Mouse (Mus musculus): ENCODE data around the gene Dctn1. TPM values are rescaled to one million over a fixed set of nuclear protein-coding genes. Genes with fewer than 3 reads are reported as not detected.

Dctn1 gene
- 112 and 116 TPM in 2 replicates for polyA plus RNA-seq (2016; fragmentation: Nextera tagmentation; extraction: Ambion mirVana)

GRCm38 (mm10) chr6:83165607-83166242 is at the start of gene Dctn1:
Gene Dctn1 (plus strand): TSS chr6:83165920.
- WGBS, result under 1% methylated on average over 58 of the region's 58 CpGs
- Histone ChIP-seq H3K4me1 (peaks cover 41% of the 10 kb centered on the region), H3K9me3 (no peaks in the 10 kb centered on the region), H3K36me3 (replicated peaks) (no peaks in the 10 kb centered on the region), H3K4me3 (peak within 1 kb of the TSS; percentile 88), H3K27me3 (replicated peaks; ENCODE audit: low read depth, poor library complexity, severe bottlenecking) (peaks cover 22% of the 10 kb centered on the region), H3K27ac (replicated peaks) (peak within 1 kb of the TSS; percentile 99)
- DNase-seq (ENCODE audit: low spot score), result peak; percentile 95

DNA sequence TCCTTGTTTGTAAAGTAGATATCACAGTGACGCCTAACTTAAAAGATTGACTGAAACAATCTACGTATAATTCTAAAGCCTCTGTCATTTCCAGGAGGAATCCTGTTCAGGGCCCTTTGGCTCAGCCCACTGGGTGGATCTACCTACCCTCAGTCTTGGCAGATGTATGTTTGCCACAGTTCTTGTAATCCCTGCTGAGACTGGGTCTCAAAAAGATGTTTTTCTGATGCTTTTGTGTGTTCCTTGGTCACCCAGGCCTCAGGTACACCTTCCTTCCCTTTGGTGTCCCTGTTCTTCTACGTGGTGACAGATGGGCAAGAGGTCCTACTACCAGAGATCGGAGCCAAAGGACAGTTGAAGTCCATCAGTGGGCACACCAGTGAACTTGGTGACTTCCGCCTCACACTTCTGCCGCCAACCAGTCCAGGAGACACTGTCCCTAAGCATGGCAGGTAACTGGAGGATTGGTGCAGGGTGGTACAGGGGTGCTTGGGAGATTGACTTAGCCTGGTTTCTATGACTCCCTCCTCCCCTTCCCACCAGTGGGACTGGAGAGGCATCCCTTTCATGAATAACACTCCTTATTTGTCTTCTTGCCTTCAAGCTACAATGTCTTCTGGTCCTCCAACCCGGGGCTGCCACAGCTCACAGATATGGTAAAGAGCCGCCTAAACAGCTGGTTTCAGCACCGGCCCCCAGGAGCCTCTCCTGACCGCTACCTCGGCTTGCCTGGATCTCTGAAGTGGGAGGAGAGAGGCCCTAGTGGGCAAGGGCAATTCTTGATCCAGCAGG is 49.2 kb upstream of the Dctn1 start:
- H3K36me3 ChIP-seq (replicated peaks), result peaks cover 38% of the 10 kb centered on the region
- H3K4me3 ChIP-seq, result peak overlapping the region; percentile 92
- peak overlapping the region; percentile 91 for H3K27ac ChIP-seq (replicated peaks)
- DNase-seq (ENCODE audit: low spot score), result no peak
- peaks cover 56% of the 10 kb centered on the region for H3K4me1 ChIP-seq
- H3K27me3 ChIP-seq (replicated peaks; ENCODE audit: low read depth, poor library complexity, severe bottlenecking), result no peaks in the 10 kb centered on the region
- H3K9me3 ChIP-seq, result no peaks in the 10 kb centered on the region
- 84% methylated on average over 11 of the region's 11 CpGs for WGBS

DNA sequence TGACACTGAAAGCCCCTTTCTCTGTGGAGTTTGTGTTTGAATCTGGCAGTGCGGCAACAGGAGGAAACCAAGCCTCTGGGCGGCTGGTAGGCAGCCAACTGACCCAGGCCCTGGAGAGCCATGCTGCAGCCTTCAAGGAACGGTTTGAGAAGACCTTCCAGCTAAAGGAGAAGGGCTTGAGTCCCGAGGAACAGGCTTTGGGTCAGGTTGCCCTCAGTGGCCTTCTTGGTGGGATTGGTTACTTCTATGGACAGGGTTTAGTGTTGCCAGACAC is 48.6 kb upstream of the Dctn1 start:
- DNase-seq (ENCODE audit: low spot score), result no peak
- peak overlapping the region; percentile 92 for H3K4me3 ChIP-seq
- H3K9me3 ChIP-seq, result no peaks in the 10 kb centered on the region
- H3K27me3 ChIP-seq (replicated peaks; ENCODE audit: low read depth, poor library complexity, severe bottlenecking), result no peaks in the 10 kb centered on the region
- H3K4me1 ChIP-seq, result peaks cover 61% of the 10 kb centered on the region
- H3K36me3 ChIP-seq (replicated peaks), result peaks cover 38% of the 10 kb centered on the region
- H3K27ac ChIP-seq (replicated peaks), result peak overlapping the region; percentile 21; the same call in 1 of the 2 replicates
- 87% methylated on average over 4 of the region's 4 CpGs for WGBS

DNA sequence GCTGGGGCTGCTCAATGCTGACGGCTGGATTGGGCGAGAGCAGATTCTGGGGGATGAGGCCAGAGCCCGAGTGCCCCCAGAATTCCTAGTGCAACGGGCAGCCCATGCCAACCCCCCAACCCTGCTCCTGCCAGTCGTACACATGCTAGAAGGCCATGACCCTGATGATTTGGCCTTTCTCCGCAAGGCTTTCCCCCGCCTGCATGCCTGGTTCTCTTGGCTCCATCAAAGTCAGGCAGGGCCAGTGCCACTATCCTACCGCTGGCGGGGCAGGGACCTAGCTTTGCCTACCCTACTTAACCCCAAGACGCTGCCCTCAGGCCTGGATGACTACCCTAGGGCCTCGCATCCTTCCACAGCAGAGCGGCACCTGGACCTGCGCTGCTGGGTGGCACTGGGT is 48.1 kb upstream of the Dctn1 start:
- H3K9me3 ChIP-seq, result no peaks in the 10 kb centered on the region
- WGBS, result 91% methylated on average over 13 of the region's 13 CpGs
- peak overlapping the region; percentile 21; the same call in 1 of the 2 replicates for H3K27ac ChIP-seq (replicated peaks)
- H3K36me3 ChIP-seq (replicated peaks), result peaks cover 38% of the 10 kb centered on the region
- no peaks in the 10 kb centered on the region for H3K27me3 ChIP-seq (replicated peaks; ENCODE audit: low read depth, poor library complexity, severe bottlenecking)
- DNase-seq (ENCODE audit: low spot score), result no peak
- H3K4me3 ChIP-seq, result peak overlapping the region; percentile 92; the same call in 1 of the 2 replicates
- peaks cover 66% of the 10 kb centered on the region for H3K4me1 ChIP-seq

DNA sequence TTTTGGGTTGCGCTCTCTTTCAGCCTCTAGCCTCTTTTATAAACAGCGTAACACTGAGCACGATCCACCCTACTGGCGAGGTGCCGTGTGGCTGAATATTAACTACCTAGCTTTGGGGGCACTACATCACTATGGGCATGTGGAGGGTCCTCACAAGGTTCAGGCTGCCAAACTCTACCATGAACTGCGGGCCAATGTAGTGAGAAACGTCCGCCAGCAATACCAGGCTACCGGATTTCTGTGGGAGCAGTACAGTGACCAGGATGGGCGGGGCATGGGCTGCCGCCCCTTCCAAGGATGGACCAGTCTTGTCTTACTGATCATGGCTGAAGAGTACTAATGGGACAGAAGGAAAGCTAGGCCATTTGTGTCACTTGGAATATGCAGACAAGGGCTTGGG is 47.4 kb upstream of the Dctn1 start:
- Histone ChIP-seq H3K27ac (replicated peaks) (peak overlapping the region; percentile 21; the same call in 1 of the 2 replicates), H3K36me3 (replicated peaks) (peaks cover 41% of the 10 kb centered on the region), H3K27me3 (replicated peaks; ENCODE audit: low read depth, poor library complexity, severe bottlenecking) (no peaks in the 10 kb centered on the region), H3K9me3 (no peaks in the 10 kb centered on the region), H3K4me3 (peak overlapping the region; percentile 92; the same call in 1 of the 2 replicates), H3K4me1 (peaks cover 73% of the 10 kb centered on the region)
- 88% methylated on average over 11 of the region's 11 CpGs for WGBS
- no peak for DNase-seq (ENCODE audit: low spot score)

- H3K4me3 ChIP-seq, result peak overlapping the region; percentile 83; the same call in 1 of the 2 replicates
- WGBS, result 85% methylated on average over 14 of the region's 14 CpGs
- H3K4me1 ChIP-seq, result peaks cover 81% of the 10 kb centered on the region
- DNase-seq (ENCODE audit: low spot score), result no peak
- no peaks in the 10 kb centered on the region for H3K27me3 ChIP-seq (replicated peaks; ENCODE audit: low read depth, poor library complexity, severe bottlenecking)
- peaks cover 41% of the 10 kb centered on the region for H3K36me3 ChIP-seq (replicated peaks)
- peak overlapping the region; percentile 99 for H3K27ac ChIP-seq (replicated peaks)
- H3K9me3 ChIP-seq, result no peaks in the 10 kb centered on the region
Measured at GRCm38 (mm10) chr6:83118825-83119733, 46.6 kb upstream of the Dctn1 start.

- Histone ChIP-seq H3K4me1 (peaks cover 83% of the 10 kb centered on the region), H3K9me3 (no peaks in the 10 kb centered on the region), H3K27ac (replicated peaks) (peak overlapping the region; percentile 99), H3K4me3 (peak overlapping the region; percentile 83), H3K27me3 (replicated peaks; ENCODE audit: low read depth, poor library complexity, severe bottlenecking) (no peaks in the 10 kb centered on the region), H3K36me3 (replicated peaks) (peaks cover 41% of the 10 kb centered on the region)
- peak; percentile 18 for DNase-seq (ENCODE audit: low spot score)
- 78% methylated on average over 7 of the region's 7 CpGs for WGBS
Measured at GRCm38 (mm10) chr6:83119734-83120051, 46.0 kb upstream of the Dctn1 start.

- Histone ChIP-seq H3K27ac (replicated peaks) (peak within 1 kb of the TSS; percentile 99), H3K4me3 (peak within 1 kb of the TSS; percentile 83), H3K27me3 (replicated peaks; ENCODE audit: low read depth, poor library complexity, severe bottlenecking) (no peaks in the 10 kb centered on the region), H3K9me3 (no peaks in the 10 kb centered on the region), H3K4me1 (peaks cover 81% of the 10 kb centered on the region), H3K36me3 (replicated peaks) (peaks cover 41% of the 10 kb centered on the region)
- under 1% methylated on average over 38 of the region's 38 CpGs for WGBS
- peak; percentile 96 for DNase-seq (ENCODE audit: low spot score)
Measured at GRCm38 (mm10) chr6:83120930-83121862, 44.5 kb upstream of the Dctn1 start, which contains the start of gene Wbp1. Gene Wbp1 (minus strand): TSS chr6:83121559.

DNA sequence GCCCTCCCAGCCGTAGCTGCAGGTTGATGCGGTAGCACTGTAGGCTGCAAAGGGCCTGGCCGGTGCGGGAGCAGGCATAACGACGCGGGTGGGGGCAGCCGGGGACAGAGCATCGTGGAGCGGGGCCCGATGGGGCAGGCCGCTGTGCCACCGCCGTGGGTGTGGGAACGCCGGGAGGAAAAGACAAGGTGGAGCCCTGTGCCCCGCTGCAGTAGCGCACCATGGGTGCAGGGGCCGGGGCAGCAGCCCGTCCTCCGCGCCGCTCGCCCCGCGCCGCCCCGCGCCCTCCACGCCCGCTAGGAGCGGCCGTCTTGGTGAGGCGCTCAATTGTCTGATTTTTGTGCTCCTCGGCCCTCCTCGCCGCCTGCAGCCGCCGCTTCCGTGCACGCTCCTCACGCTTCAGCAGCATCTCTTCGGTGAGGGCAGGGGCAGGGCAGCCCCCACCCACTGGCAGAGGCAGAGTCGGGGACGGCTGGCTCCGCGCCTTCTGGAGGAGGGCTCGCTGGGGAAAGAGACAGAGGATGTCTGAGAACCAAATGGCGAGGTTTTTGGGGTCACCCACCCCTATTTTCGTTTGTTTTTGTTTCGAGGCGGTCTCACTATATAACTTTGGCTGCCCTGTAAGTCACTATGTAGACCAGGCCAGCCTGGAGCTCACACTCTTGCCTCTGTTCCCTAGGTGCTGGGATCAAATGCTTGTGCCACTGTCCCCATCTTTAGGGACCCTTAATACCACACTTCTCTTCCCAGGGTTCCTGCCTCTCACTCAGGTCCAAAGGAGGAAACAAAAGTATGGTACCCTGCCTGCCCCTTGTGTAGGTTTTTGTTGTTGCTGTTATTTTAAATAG is 43.6 kb upstream of the Dctn1 start:
- Histone ChIP-seq H3K36me3 (replicated peaks) (peaks cover 34% of the 10 kb centered on the region), H3K4me3 (peak overlapping the region; percentile 83), H3K27ac (replicated peaks) (peak overlapping the region; percentile 99), H3K9me3 (no peaks in the 10 kb centered on the region), H3K27me3 (replicated peaks; ENCODE audit: low read depth, poor library complexity, severe bottlenecking) (no peaks in the 10 kb centered on the region), H3K4me1 (peaks cover 72% of the 10 kb centered on the region)
- DNase-seq (ENCODE audit: low spot score), result no peak
- WGBS, result 2% methylated on average over 52 of the region's 52 CpGs

- DNase-seq (ENCODE audit: low spot score), result no peak
- peak overlapping the region; percentile 83 for H3K4me3 ChIP-seq
- H3K9me3 ChIP-seq, result no peaks in the 10 kb centered on the region
- peak overlapping the region; percentile 99; the same call in 1 of the 2 replicates for H3K27ac ChIP-seq (replicated peaks)
- peaks cover 63% of the 10 kb centered on the region for H3K4me1 ChIP-seq
- H3K36me3 ChIP-seq (replicated peaks), result peaks cover 26% of the 10 kb centered on the region
- WGBS, result 79% methylated on average over 5 of the region's 5 CpGs
- H3K27me3 ChIP-seq (replicated peaks; ENCODE audit: low read depth, poor library complexity, severe bottlenecking), result no peaks in the 10 kb centered on the region
Measured at GRCm38 (mm10) chr6:83122961-83123360, 42.8 kb upstream of the Dctn1 start.

DNA sequence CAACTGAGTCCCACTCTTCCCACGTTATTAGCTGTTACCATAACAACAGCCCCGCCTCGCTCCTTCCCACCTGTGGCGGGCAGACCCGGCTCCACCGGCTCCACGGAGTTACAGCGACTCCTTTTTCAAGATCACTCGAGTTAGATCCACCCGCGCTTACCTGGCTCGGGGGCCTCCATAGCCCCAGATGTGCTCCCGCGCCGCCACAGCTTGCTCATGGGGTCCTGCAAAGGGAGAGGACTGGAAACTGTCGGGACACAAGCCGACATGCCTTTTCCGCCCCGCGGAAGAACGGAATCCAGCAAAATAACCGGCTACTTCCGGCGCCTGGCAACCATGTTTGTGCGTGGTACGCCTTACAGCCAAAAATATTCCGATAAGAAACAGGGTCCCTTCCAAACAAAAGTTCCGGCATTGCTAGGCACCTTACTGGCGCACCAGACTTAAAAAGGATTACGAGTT is 40.8 kb upstream of the Dctn1 start:
- Histone ChIP-seq H3K4me1 (peaks cover 47% of the 10 kb centered on the region), H3K27me3 (replicated peaks; ENCODE audit: low read depth, poor library complexity, severe bottlenecking) (no peaks in the 10 kb centered on the region), H3K36me3 (replicated peaks) (peaks cover 6% of the 10 kb centered on the region), H3K9me3 (no peaks in the 10 kb centered on the region), H3K4me3 (peak overlapping the region; percentile 83), H3K27ac (replicated peaks) (peak overlapping the region; percentile 88)
- DNase-seq (ENCODE audit: low spot score), result peak; percentile 93
- WGBS, result under 1% methylated on average over 30 of the region's 30 CpGs

Data from embryonic facial prominence, embryonic 10.5 days (tissue).